Mouse (Mus musculus) adipocyte (in vitro differentiated cells): ENCODE measurements around the gene Gm11639.
A peak's percentile ranks its signal among the peaks of the same experiment; 100 is the strongest.

ENCODE experiments used
- DNase-seq: peaks from one replicate; pipeline ENCODE4 v3.0.0-alpha.2; 2016; ENCODE audit warnings: low spot score

The Gm11639 gene

DNA sequence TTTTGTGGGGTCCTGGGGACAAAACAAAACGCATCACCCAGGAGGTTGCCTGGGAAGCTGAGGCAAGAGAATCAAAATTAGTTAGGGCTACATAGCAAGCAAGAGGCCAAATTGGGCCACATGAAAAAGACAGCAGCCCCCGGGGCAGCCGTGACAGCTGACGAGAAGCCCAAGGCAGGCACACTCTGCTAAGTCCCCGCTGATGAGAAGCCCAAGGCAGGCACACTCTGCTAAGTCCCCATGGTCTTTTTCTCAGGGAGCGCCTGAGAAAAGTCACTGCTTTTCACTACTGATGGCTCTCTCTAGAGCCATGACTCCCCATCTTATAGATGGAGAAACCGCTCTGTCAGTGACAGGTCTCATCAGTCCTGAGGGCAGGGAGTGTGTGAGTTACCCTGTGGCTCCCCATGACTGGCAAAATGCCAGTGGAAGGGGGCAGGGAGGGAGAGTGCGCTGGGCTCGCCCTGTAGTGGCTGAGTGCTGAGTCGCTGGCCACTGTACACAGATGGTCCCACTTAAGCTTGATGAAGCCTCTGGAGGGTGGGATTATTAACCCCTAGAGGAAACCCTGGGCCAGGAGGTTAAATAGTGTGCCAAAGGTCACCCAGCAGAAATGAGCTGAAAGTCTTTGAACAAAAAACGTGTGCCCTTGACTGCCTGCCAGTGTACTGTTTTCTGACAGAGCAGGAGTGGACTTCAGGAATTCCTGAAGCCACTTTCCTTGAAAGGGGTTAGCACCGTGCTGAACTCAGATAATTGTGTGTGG is 467.7 kb downstream of the Gm11639 start:
- peak; percentile 20 for DNase-seq

DNA sequence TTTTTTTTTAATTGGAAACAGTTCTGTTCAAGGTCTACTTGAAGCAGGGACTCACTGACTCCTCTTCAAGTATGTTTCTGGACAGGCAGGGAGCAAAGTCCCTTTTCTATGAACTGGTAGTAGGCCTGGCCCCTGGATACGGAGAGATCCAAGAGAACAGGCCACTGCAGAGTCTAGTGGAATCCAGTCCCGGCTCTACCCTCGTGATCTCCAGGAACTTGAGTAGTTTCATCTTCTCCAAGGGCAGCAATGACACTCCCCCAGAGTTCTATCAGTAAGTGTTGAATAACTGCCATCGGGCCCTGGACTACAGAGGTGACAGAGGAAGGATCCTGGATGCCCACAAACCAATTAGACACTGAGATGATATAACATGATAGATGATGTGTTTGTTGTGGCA is 470.4 kb downstream of the Gm11639 start:
- DNase-seq: no peak

DNA sequence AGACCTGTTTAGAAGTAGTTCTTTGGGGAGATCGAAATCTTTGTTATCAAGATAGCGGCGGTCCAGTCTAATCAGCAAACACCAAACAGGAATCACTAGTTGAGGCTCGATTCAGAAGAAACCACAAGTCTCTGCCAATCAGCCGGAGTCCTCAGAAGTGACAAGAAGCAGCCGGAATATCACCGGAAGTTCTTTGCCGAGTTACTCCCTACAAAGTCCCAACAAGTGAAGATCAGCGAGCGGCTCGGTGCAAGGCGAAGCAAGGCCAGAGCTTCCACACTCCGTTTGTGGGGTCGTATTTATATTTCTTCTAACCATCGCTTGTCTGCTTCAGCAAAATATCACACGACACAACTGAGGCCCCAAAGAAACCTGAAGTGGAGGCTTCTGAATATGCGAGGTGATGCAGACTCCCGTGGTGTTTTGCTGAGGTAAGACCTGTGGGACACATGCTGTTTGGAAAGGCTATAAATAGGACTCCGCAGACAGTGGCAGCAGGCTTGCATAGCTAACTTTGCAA is 471.3 kb downstream of the Gm11639 start:
- no peak for DNase-seq

DNA sequence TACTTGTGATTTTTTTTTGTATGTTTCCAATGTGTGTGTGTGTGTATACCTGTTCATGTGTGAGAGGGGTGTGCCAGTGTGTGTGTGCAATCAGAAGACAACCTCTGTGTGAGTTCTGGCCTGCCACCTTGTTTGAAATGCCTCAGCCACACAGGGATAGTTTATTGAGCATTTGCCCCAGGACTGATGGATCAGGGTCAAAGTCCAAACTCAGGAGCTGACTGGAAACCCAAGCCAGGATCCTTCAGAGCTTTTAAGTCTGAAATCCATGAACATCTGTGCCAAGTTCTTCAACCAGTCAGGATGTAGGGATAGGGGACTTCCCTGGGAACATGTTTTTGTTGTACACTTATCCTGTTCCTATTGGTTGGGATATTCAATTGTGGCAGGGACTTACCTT is 472.5 kb downstream of the Gm11639 start:
- no peak for DNase-seq

DNA sequence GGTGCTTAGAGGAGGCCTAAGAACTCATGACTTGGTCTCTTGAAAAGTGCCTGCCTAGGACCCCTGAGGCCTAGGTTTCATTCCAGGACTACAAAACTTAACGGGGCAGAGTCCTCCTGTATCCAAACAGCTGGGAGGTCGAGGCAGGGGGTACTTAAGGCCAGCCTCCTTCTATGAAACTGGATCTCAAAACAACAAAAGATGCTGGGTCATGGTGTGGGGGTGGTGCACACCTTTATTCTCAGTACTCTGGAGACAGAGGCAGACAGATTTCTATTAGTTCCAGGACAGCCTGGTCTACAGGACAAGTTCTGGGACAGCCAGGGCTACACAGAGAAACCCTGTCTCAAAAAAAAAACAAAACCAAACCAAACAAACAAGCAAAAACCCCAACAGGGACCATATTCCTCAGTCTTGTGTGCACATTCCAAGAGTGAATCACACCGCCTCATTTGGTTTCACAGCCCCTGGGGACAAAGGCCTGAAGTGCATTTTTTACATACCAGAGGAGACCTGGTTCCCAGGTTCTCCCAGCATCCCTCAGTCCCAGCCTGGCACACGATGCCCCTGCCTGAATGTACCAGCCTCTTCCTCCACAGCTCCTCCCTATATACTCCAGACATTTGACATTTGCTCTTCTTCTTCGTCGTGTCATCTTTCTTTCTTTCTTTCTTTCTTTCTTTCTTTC is 474.3 kb downstream of the Gm11639 start:
- no peak for DNase-seq

DNA sequence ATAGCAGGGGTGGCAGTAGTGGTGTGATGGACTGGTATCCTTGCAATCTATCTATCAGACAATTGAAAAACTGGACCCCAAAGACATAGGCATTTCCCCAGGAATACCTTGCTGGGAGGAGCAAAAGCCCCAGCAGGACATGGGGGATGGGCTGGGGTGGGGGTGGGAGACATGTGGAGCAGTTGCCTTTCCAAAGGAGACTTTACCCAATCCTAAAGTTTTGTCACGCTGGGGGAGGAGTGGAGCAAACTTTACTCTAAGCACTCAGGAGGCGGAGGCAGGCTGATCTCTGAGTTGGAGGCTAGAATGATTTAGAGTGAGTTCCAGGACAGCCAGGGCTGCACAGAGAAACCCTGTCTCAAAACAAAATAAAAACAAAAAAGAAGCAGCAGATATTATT is 475.9 kb downstream of the Gm11639 start:
- DNase-seq: no peak

DNA sequence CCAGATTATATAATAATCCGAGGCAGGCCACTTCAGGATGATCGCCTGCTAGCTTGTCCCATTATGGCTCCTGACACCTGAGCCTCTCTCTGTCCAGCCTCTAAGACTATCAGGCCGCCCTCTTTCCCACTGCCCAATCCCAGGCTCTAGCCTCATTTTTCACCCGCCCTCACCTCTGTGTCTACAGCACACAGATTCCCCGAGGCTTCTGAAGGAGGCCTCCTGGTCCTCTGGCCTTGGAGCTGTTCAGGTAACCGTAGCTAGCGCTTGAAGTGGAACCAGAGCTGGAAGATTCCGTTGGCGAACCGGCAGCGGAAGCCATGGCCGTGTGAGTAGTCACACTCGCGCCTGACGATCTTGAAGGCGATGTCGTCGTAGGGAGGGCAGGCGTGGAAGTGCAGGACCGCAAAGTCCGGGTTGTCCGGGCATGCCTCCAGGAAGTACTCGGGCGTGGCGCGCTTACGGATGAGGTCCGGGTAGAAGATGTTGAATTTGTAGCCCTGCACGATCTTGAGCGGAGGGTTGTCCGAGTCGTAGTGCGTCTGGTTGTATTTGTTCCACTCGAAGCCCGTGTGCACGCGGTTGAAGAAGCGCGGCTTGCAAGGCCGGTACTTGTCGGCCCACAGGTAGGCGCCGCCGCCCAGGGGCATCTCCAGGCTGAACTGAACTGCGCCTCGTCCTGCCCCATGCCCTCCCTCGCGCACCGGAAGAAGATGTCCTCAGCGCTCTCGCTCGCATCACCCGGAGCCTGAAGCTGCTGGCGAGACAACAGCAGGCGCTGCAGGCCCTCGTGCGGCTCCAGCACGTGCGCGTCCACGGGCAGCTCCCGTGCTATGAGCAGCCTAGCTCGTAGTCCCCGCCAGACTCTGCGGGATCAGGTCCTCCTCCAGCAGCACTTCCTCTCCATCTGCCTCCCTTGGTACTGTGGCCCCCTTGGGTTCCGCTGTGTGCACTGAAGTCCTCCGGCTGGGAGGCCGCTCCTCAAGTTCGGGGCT is 479.3 kb downstream of the Gm11639 start:
- DNase-seq: no peak

DNA sequence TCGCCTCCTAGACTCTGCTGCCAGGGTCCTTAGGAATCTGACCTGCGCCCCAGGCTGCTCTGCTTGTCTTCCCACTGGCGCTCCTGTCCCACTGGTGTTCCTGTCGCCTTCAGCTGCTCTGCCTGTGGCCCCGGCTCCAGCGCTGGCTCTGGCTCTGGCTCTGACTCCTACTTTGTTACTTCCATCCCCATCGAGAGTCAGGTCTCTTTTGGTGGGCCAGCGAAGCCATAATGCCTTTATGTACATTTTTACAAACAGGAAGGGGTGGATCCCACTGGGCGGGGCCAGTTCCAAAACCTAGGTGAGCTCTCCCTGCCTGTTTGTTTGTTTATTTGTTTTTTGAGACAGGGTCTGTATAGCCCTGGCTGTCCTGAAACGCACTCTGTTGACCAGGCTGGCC is 481.3 kb downstream of the Gm11639 start:
- DNase-seq: no peak
